Mouse (Mus musculus): ENCODE measurements around the gene Dtl.
A peak's percentile ranks its signal among the peaks of the same experiment; 100 is the strongest.

DNA sequence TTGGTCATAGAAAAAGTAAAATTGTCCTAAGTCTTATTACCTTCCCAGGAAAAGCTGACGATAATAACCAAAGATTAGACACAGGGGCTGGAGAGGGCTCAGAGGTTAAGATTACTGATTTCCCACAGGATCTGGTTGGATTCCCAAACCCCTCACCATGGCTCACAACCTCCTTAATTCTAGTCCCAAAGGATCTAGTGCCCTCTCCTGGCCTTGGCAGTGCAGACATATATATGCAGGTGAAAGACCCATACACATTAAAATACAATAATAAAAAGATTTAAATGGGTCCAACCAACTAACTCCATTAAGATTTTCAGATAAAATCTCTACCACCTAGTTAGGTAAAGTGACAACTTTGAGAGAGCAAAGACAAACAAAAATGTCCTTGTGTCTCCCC is 7.5 kb downstream of the Dtl start:
- TF ChIP-seq CTCF (IDR thresholded peaks at IDR 0.05; ENCODE audit: extremely low read depth, insufficient read depth, low read length) (peak; percentile 59), POLR2A (IDR thresholded peaks at IDR 0.05; ENCODE audit: extremely low read depth, insufficient read depth, low read length) (no peak)

Measured in cortical plate, adult 2 months (tissue).